Mouse (Mus musculus) left cerebral cortex, postnatal 36 days (tissue): Measurements from ENCODE around the gene Xkr7. TPM values are rescaled to one million over a fixed set of nuclear protein-coding genes. Genes with fewer than 3 reads are reported as not detected.

ENCODE experiments used
- DNase-seq, 2 experiments: peaks; one replicate each; pipeline ENCODE4 v3.0.0; 2021 to 2022; ENCODE audit warnings: low spot score in 2 of 2, mixed read lengths in 1 of 2
- intact Hi-C: fragments of 180-260 bp; cut with DNase I; formaldehyde crosslinking; loops from one replicate; pipeline ENCODE4 v1.15.1; 2025
- total RNA-seq, 2 experiments: library from RNA; stranded (reverse); gene quantifications; 2 replicates each; pipeline ENCODE4 v1.2.3; 2021

The Xkr7 gene
- total RNA-seq, 2 experiments from 2014 or later: 5.2 to 7.0 TPM

DNA sequence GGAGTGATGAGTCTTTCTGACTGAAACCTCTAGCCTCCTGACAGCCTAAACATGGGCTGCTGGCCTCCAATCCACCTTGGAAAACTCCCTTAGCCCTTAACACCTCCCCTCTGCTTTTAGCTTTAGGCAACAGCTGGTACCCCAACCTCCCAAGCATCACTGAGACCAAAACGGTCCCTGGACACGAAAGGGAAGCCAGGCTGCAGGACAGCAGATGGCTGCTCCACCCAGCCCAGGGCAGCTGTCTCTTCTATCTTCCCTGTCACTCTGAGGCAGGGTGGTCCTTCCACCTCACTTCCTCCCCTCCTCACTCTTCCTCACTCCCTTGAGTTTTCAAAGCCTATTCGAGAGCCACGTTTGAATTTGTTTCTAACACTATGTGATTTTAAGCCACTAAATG is 1.2 kb upstream of the Xkr7 start:
- intact Hi-C loops: no loop called here
- DNase-seq: no peak

DNA sequence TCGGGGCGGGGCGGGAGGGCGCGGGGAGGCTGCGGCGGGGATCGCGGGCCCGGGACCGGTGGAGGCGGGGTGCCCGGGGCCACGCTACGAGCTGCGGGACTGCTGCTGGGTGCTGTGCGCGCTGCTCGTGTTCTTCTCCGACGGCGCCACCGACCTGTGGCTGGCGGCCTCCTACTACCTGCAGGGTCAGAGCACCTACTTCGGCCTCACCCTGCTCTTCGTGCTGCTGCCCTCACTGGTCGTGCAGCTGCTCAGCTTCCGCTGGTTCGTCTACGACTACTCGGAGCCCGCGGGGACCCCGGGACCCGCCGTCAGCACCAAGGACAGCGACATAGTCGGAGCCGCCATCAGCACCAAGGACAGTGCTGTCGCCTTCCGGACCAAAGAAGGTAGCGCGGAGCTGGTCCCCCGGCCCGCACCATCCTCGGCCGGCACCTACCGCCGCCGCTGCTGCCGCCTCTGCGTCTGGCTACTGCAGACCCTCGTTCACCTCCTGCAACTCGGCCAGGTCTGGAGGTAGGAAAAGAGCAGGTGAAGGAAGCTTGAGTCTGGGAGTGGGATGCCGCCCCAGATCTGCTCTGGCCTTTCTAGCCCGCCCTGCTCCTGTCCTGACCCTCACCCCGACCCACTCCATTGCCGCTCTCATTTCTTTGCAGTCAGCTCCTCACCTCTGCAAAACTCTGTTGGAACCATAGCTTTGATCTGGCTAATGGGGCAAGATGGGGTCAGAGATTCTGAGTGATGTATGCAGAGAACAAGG is 611 bp downstream of the Xkr7 start:
- intact Hi-C loops: no loop called here

GRCm38 (mm10) chr2:153032973-153033372 is 1.3 kb downstream of the Xkr7 start:
- no peak for DNase-seq
- intact Hi-C loops: no loop called here

More for the DNA sequence above, 611 bp downstream of the Xkr7 start:
- DNase-seq: peak; percentile 42 to 44

GRCm38 (mm10) chr2:153033545-153034230 is 2.0 kb downstream of the Xkr7 start:
- intact Hi-C loops: no loop called here
- no peak for DNase-seq

GRCm38 (mm10) chr2:153036690-153037089 is 5.0 kb downstream of the Xkr7 start:
- intact Hi-C loops: no loop called here
- no peak for DNase-seq

- intact Hi-C loops: no loop called here
- no peak for DNase-seq
Measured at GRCm38 (mm10) chr2:153043886-153044285, 12.2 kb downstream of the Xkr7 start.

DNA sequence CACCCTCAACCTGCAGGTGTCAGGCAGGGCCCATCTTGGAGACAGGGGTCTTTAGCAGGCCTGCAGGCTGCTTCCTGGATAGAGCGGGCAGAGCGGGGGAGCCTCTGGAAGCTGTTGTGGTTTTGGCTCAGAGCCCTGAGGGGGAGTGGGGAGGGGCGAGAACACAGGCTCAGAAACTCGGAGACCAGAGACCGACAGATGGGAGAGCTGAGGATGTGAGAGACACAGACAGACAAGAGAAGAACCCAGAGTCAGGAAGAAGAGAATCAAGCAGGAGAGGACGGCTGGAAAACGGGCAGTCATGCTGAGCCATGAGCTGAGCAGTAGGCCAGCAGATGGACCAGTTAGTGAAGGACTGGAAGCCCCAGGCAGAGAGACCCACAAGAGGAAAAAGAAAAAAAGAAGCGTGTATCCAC is 14.2 kb downstream of the Xkr7 start:
- intact Hi-C loops: no loop called here
- peak; percentile 53 to 56 for DNase-seq

GRCm38 (mm10) chr2:153047828-153048465 is 16.3 kb downstream of the Xkr7 start:
- intact Hi-C loops: no loop called here
- peak; percentile 54 to 58 for DNase-seq

GRCm38 (mm10) chr2:153049288-153049996 is 17.8 kb downstream of the Xkr7 start:
- intact Hi-C loops: no loop called here
- peak; percentile 54 to 66 for DNase-seq

GRCm38 (mm10) chr2:153049997-153050358 is 18.3 kb downstream of the Xkr7 start:
- intact Hi-C loops: no loop called here
- DNase-seq: no peak

GRCm38 (mm10) chr2:153051095-153051494 is 19.4 kb downstream of the Xkr7 start:
- no peak for DNase-seq
- intact Hi-C loops: no loop called here

DNA sequence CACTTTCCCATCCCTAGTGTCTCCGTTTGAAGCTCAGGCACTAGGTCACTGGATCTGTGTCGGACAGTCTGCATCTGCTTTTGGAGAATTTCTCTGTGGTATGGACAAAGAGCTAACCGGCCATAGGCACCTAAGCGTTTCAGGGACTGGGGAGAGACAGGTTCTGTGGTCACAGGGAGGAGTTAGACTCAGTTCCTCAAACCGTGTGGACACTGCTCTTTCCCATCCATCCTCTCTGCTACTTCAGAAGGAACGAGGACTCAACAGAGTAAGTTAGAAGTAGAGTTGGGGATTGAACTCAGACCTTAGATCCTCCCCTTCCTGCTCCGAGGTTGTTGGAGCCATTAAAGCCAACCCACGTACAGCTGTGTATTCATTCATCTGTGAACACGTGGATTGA is 19.9 kb downstream of the Xkr7 start:
- intact Hi-C loops: no loop called here
- DNase-seq: no peak

- DNase-seq: no peak
- intact Hi-C loops: no loop called here
Measured at GRCm38 (mm10) chr2:153052700-153053351, 21.2 kb downstream of the Xkr7 start.

DNA sequence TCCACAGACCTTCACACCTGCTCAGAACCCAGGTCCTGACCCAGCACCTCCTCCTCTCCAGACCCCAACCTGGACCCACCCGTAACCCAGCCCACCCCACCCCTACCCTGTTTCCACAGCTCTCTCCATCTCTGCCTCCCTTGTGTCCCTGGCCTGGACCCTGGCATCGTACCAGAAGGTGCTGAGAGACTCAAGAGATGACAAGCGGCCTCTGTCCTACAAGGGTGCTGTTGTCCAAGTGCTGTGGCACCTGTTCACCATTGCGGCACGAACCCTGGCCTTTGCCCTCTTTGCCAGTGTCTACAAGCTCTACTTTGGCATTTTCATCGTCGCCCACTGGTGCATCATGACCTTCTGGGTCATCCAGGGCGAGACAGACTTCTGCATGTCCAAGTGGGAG is 22.2 kb downstream of the Xkr7 start:
- no peak for DNase-seq
- intact Hi-C loops: no loop called here

DNA sequence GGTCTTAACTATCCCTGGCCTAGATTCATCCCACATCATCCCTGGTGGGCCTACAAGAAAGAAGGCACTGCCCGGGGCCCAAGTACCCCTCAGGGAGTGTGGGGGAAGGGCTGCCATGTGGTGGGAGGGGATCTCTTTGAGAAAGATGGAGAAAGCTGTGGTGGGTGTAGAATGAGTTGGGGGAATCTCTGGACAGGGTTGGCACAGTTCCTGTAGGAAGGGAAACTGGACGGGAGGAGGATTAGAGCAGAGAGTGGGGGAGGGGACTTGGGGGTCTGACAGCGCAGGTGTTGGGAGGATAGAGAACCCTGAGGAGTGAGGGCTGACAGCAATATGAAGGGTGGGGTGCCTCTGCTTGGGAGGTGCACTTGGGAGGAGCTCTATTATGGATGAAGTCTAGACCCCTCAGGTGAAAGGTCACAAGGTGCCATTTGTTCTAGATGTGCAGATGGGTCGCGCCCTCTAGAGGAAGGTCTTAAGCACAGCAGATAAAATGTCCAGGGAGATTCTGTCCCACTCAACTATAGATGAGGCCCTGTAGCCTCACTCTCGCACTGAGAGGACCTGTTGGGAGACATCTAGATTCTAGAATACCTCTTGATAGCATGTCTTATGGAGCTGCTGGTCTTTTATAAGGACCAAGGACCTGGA is 23.7 kb downstream of the Xkr7 start:
- intact Hi-C loops: no loop called here

DNA sequence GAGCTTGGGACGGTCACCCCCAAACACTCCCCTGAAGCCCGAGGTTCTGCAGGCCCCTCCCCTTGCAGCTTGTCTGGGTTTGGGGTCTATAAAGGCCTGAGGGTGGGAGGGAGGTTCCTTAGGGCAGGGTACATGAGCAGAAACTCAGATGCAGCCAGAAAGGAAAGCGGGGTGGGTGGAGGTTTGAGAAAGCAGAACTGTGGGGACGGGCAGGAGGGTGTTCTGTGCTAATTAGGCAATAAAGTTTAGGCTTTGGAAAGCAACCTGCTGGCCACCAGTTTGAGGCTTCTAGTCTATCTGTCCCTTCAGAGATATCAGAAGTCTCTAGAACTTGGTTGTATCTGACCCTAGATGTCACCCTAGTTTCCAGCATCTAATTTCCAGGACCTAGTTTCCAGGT is 26.7 kb downstream of the Xkr7 start:
- intact Hi-C loops: no loop called here
- DNase-seq: no peak

More for the DNA sequence above, 23.7 kb downstream of the Xkr7 start:
- no peak for DNase-seq

GRCm38 (mm10) chr2:153060216-153060615 is 28.6 kb downstream of the Xkr7 start:
- intact Hi-C loops: no loop called here
- DNase-seq: no peak

GRCm38 (mm10) chr2:153063394-153063793 is 31.7 kb downstream of the Xkr7 start:
- DNase-seq: no peak

More at GRCm38 (mm10) chr2:153063394-153063793, 31.7 kb downstream of the Xkr7 start:
- intact Hi-C loops: no loop called here
